32 mouse cellular contexts compared by ENCODE assay signal in genomic region chr3:55443271-55443670, GRCm38 (mm10). TPM values are rescaled to one million over a fixed set of nuclear protein-coding genes. Genes with fewer than 3 reads are reported as not detected.
"Had no signal": no experiment of that assay in that cellular context is flagged by ENCODE, and none has a peak within 500 bp of the region (broad histone marks: within the 10 kb centered on the region; RNA-seq: fewer than 3 reads in every experiment).

No protein-coding gene starts in this region.

- H3K4me3 ChIP-seq: limb, embryonic 12.5 days; limb, embryonic 15.5 days; midbrain, embryonic 12.5 days; myocyte; neural tube, embryonic 13.5 days had no signal

- H3K9me3 ChIP-seq: limb, embryonic 12.5 days; limb, embryonic 15.5 days; midbrain, embryonic 12.5 days; neural tube, embryonic 13.5 days had no signal

- H3K27ac ChIP-seq: limb, embryonic 12.5 days; limb, embryonic 15.5 days; liver, embryonic 14.5 days; macrophage; midbrain, embryonic 12.5 days; neural tube, embryonic 13.5 days had no signal

- H3K4me2 ChIP-seq: limb, embryonic 12.5 days; limb, embryonic 15.5 days; liver, embryonic 11.5 days; lung, embryonic 14.5 days; midbrain, embryonic 12.5 days; neural tube, embryonic 13.5 days had no signal

- H3K36me3 ChIP-seq: limb, embryonic 12.5 days; limb, embryonic 15.5 days; midbrain, embryonic 12.5 days had no signal

- H3K9ac ChIP-seq: limb, embryonic 12.5 days; limb, embryonic 15.5 days; liver, embryonic 14.5 days; liver, postnatal 0 days; lung, embryonic 14.5 days; midbrain, embryonic 12.5 days; neural tube, embryonic 13.5 days had no signal

- H3K27me3 ChIP-seq: limb, embryonic 12.5 days; limb, embryonic 15.5 days; midbrain, embryonic 12.5 days; neural tube, embryonic 13.5 days had no signal

- ATAC-seq: liver, postnatal 0 days; lung, postnatal 0 days; midbrain, embryonic 16.5 days had no signal

- DNase-seq: kidney, adult 18-20 months; kidney, adult 9 months; kidney, postnatal 14 days; kidney, postnatal 4 days; left cerebral cortex, postnatal 4 days; liver, postnatal 0 days; lung, embryonic 14.5 days; right cerebral cortex, postnatal 14 days; spleen, adult 18-20 months; thymus, adult 18-20 months; thymus, postnatal 36 days had no signal

RNA-seq across cellular contexts. Expression of gene Gm21954, which starts 28.7 kb away (rescaled TPM):
- total RNA-seq: layer of hippocampus, adult 18-20 months; layer of hippocampus, postnatal 14 days; left cerebral cortex, adult 18-20 months; left cerebral cortex, postnatal 14 days; left cerebral cortex, postnatal 4 days; megakaryocyte, adult 5-6 weeks; monocyte, adult 5-6 weeks; neutrophil, adult 5-6 weeks had no signal
- polyA plus RNA-seq: kidney, embryonic 16.5 days; limb, embryonic 12.5 days; limb, embryonic 15.5 days; liver, embryonic 11.5 days; liver, embryonic 14.5 days; liver, postnatal 0 days; lung, embryonic 14.5 days; lung, postnatal 0 days; macrophage; midbrain, embryonic 12.5 days; midbrain, embryonic 16.5 days; myocyte; neural tube, embryonic 13.5 days; stomach, embryonic 16.5 days; testis, adult 2 months; urinary bladder, adult 2 months had no signal
